Mouse (Mus musculus): ENCODE data around the gene Bnipl.
"Not testable (repeated sequence)": the region's sequence is repeated elsewhere in the genome, so short reads cannot be mapped to it uniquely, and the experiment has no call there.

- TF ChIP-seq POLR2A (IDR thresholded peaks at IDR 0.05; ENCODE audit: low read depth, low read length); CTCF (conservative IDR thresholded peaks at IDR 0.05; ENCODE audit: insufficient read depth, insufficient read length, low read depth, low read length): not testable (repeated sequence)
Measured at GRCm38 (mm10) chr3:95212889-95213608, 37.9 kb downstream of the Bnipl start.

Measured in kidney, adult 2 months (tissue).